Mouse (Mus musculus) cerebellum, adult 2 months (tissue): Measurements from ENCODE around the gene Apoc2.

ENCODE experiments used
- CTCF ChIP-seq: fragments of 200-500 bp; IDR thresholded peaks from 2 replicates; pipeline ENCODE4 v1.5.1; 2011; ENCODE audit warnings: low read depth, mild to moderate bottlenecking, control low read depth, low read length, moderate library complexity, borderline replicate concordance; ENCODE audit not compliant: insufficient read depth
- POLR2A ChIP-seq: fragments of 200-500 bp; IDR thresholded peaks from 2 replicates; pipeline ENCODE4 v1.6.1; 2011; ENCODE audit warnings: low read length, control low read depth, borderline replicate concordance; ENCODE audit not compliant: insufficient read depth

DNA sequence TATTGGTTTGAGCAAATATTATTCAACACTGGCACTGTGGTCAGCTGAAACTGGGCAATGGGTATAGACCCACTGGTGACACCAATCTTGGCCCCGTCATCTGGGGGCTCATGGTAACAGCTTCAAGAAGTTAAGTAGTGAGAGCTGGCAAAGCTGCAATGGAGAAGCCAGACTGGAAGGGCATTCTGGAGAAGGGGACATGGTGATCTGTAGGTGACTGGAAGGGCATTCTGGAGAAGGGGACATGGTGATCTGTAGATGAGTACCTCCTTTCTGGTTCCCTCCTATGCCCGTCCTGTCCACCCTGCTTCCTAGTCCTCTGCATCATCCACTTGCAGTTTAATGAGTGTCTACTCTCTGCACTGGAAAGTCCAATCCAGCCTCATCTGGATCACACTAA is 10.9 kb upstream of the Apoc2 start:
- TF ChIP-seq POLR2A = no peak
- TF ChIP-seq CTCF = no peak
